Comparison of ENCODE assay signal across 19 mouse cellular contexts in genomic region chr19:55546009-55546528, GRCm38 (mm10).
A peak's percentile ranks its signal among the peaks of the same experiment; 100 is the strongest.
DNase-seq lines count a peak whose midpoint lies in the region; ATAC-seq and TF ChIP-seq lines count a peak whose summit lies in the region.
"Had no signal": no experiment of that assay in that cellular context is flagged by ENCODE, and none has a peak within 500 bp of the region (broad histone marks: within the 10 kb centered on the region; RNA-seq: fewer than 3 reads in every experiment).

No protein-coding gene starts in this region.

- no peak overlapping the region for H3K4me3 ChIP-seq in kidney, embryonic 14.5 days (ENCODE audit: low read length)
- no peak overlapping the region for H3K4me3 ChIP-seq in kidney, postnatal 0 days (replicated peaks; ENCODE audit: low read depth, low read length)
- no peak overlapping the region for H3K4me3 ChIP-seq in bone marrow, adult 2 months (replicated peaks; ENCODE audit: control insufficient read depth, low read depth, low read length)
- H3K4me3 ChIP-seq in limb, embryonic 10.5 days, result no peak overlapping the region
- H3K4me3 ChIP-seq in gastrocnemius, adult 2 months, result no peak overlapping the region
- H3K4me3 ChIP-seq: embryonic facial prominence, embryonic 12.5 days; embryonic facial prominence, embryonic 15.5 days; erythroblast, embryonic 14.5 days; forebrain, embryonic 12.5 days; forebrain, embryonic 15.5 days; heart, embryonic 10.5 days; heart, embryonic 13.5 days had no signal

- H3K4me2 ChIP-seq in kidney, embryonic 14.5 days (replicated peaks; ENCODE audit: low read depth, low read length), result no peak overlapping the region
- no peak overlapping the region for H3K4me2 ChIP-seq in kidney, postnatal 0 days (ENCODE audit: low read length)
- H3K4me2 ChIP-seq: embryonic facial prominence, embryonic 12.5 days; embryonic facial prominence, embryonic 15.5 days; forebrain, embryonic 12.5 days; forebrain, embryonic 15.5 days; heart, embryonic 13.5 days; hindbrain, embryonic 14.5 days had no signal

- no peaks in the 10 kb centered on the region for H3K9me3 ChIP-seq in kidney, embryonic 14.5 days (ENCODE audit: control insufficient read depth, low read length)
- H3K9me3 ChIP-seq in kidney, postnatal 0 days (replicated peaks; ENCODE audit: low read length), result no peaks in the 10 kb centered on the region
- no peaks in the 10 kb centered on the region for H3K9me3 ChIP-seq in limb, embryonic 10.5 days (replicated peaks)
- H3K9me3 ChIP-seq: embryonic facial prominence, embryonic 12.5 days; embryonic facial prominence, embryonic 15.5 days; forebrain, embryonic 12.5 days; forebrain, embryonic 15.5 days; G1E; heart, embryonic 10.5 days; heart, embryonic 13.5 days had no signal

- TF ChIP-seq POLR2A in bone marrow, adult 2 months (IDR thresholded peaks at IDR 0.05; ENCODE audit: borderline replicate concordance, control insufficient read depth, low read depth, low read length), result no peak

- H3K27ac ChIP-seq in kidney, embryonic 14.5 days (ENCODE audit: low read depth, low read length), result no peak overlapping the region
- no peak overlapping the region for H3K27ac ChIP-seq in kidney, postnatal 0 days
- no peak overlapping the region for H3K27ac ChIP-seq in bone marrow, adult 2 months (ENCODE audit: control insufficient read depth, insufficient read depth, low read depth, low read length, poor library complexity)
- H3K27ac ChIP-seq in limb, embryonic 10.5 days, result peak overlapping the region; percentile 44; the same call in 1 of the 2 replicates
- no peak overlapping the region for H3K27ac ChIP-seq in gastrocnemius, adult 2 months
- H3K27ac ChIP-seq: embryonic facial prominence, embryonic 12.5 days; embryonic facial prominence, embryonic 15.5 days; forebrain, embryonic 12.5 days; forebrain, embryonic 15.5 days; heart, embryonic 10.5 days; heart, embryonic 13.5 days; hindbrain, embryonic 14.5 days; hindbrain, postnatal 0 days had no signal

- H3K27me3 ChIP-seq in kidney, embryonic 14.5 days (ENCODE audit: control insufficient read depth, insufficient read depth, low read length), result no peaks in the 10 kb centered on the region
- H3K27me3 ChIP-seq in kidney, postnatal 0 days (ENCODE audit: insufficient read depth, low read length), result no peaks in the 10 kb centered on the region
- peaks cover 29% of the 10 kb centered on the region for H3K27me3 ChIP-seq in limb, embryonic 10.5 days (ENCODE audit: low read depth, poor library complexity, severe bottlenecking)
- H3K27me3 ChIP-seq: CH12.LX; embryonic facial prominence, embryonic 12.5 days; embryonic facial prominence, embryonic 15.5 days; forebrain, embryonic 15.5 days; heart, embryonic 13.5 days; Patski had no signal

- H3K9ac ChIP-seq in kidney, embryonic 14.5 days (ENCODE audit: low read depth, low read length), result no peak overlapping the region
- H3K9ac ChIP-seq in kidney, postnatal 0 days (ENCODE audit: low read depth, low read length), result no peak overlapping the region
- H3K9ac ChIP-seq: embryonic facial prominence, embryonic 12.5 days; embryonic facial prominence, embryonic 15.5 days; forebrain, embryonic 12.5 days; forebrain, embryonic 15.5 days; heart, embryonic 13.5 days; hindbrain, embryonic 14.5 days had no signal

- WGBS in kidney, embryonic 14.5 days, result 61% methylated on average over 13 of the region's 13 CpGs
- 57% methylated on average over 13 of the region's 13 CpGs for WGBS in kidney, postnatal 0 days
- WGBS in bone marrow, adult 2 months, result 81% methylated on average over 13 of the region's 13 CpGs
- WGBS in limb, embryonic 10.5 days, result 89% methylated on average over 13 of the region's 13 CpGs

- intact Hi-C loops in gastrocnemius, adult 2 months (cut with DNase I), result loop anchor here (5.0 kb wide), 2 partner anchors 196 to 586 kb away; partner anchors contain the start of gene Tcf7l2

- ATAC-seq in kidney, embryonic 14.5 days (ENCODE audit: low FRiP score, low TSS enrichment), result peak; percentile 75; the same call in 1 of the 2 replicates
- peak; percentile 59; the same call in 1 of the 2 replicates for ATAC-seq in kidney, postnatal 0 days (replicated peaks; ENCODE audit: low FRiP score, low read depth)
- ATAC-seq: Patski had no signal

- no peak for DNase-seq in kidney, postnatal 36 days
- peak; percentile 46 for DNase-seq in kidney, postnatal 0 days (ENCODE audit: low spot score)
- DNase-seq in kidney, adult 11 months, result no peak
- DNase-seq in limb, embryonic 10.5 days (ENCODE audit: low spot score), result no peak
- no peak for DNase-seq in gastrocnemius, adult 2 months

- H3K4me1 ChIP-seq in kidney, embryonic 14.5 days (ENCODE audit: control insufficient read depth, insufficient read depth, low read length), result no peaks in the 10 kb centered on the region
- H3K4me1 ChIP-seq in kidney, postnatal 0 days (replicated peaks; ENCODE audit: insufficient read depth, low read length), result 0 out of 2 replicates have a peak, but pooled peaks cover 3% of the 10 kb centered on the region
- H3K4me1 ChIP-seq in bone marrow, adult 2 months (ENCODE audit: control insufficient read depth, insufficient read depth, low read length), result peaks cover 5% of the 10 kb centered on the region
- H3K4me1 ChIP-seq in limb, embryonic 10.5 days, result peaks cover 27% of the 10 kb centered on the region

- no peak for TF ChIP-seq CTCF in kidney, postnatal 0 days (IDR thresholded peaks at IDR 0.05; ENCODE audit: low read depth)
- 0 out of 2 replicates have a peak, but pooled peaks have one; percentile 2 for TF ChIP-seq CTCF in bone marrow, adult 2 months (IDR thresholded peaks at IDR 0.05; ENCODE audit: control insufficient read depth, insufficient read depth, low read length)
- TF ChIP-seq CTCF in gastrocnemius, adult 2 months (IDR thresholded peaks at IDR 0.05), result no peak

- no peaks in the 10 kb centered on the region for H3K36me3 ChIP-seq in kidney, embryonic 14.5 days (ENCODE audit: control insufficient read depth, insufficient read depth, low read length)
- H3K36me3 ChIP-seq in kidney, postnatal 0 days (ENCODE audit: insufficient read depth, low read length), result no peaks in the 10 kb centered on the region
- 0 out of 2 replicates have a peak, but pooled peaks cover 3% of the 10 kb centered on the region for H3K36me3 ChIP-seq in limb, embryonic 10.5 days
- H3K36me3 ChIP-seq: embryonic facial prominence, embryonic 12.5 days; embryonic facial prominence, embryonic 15.5 days; forebrain, embryonic 12.5 days; forebrain, embryonic 15.5 days; heart, embryonic 10.5 days; heart, embryonic 13.5 days had no signal
